Mouse (Mus musculus) ovary, postnatal 10 days (tissue): ENCODE data around the gene Ccdc141.

ENCODE experiments used
- DNase-seq: peaks from one replicate; pipeline ENCODE4 v3.0.0; 2022; ENCODE audit warnings: low spot score

Gene Ccdc141

GRCm38 (mm10) chr2:77173821-77174220 lies 3.4 kb upstream of the Ccdc141 start:
- DNase-seq = no peak

- no peak for DNase-seq
These were observed 2.9 kb upstream of the Ccdc141 start for GRCm38 (mm10) chr2:77173366-77173765.

GRCm38 (mm10) chr2:77172241-77172671 lies 1.8 kb upstream of the Ccdc141 start:
- no peak for DNase-seq

- peak; percentile 21 for DNase-seq
These were observed 1.2 kb upstream of the Ccdc141 start for GRCm38 (mm10) chr2:77171444-77172240.

- DNase-seq = peak; percentile 37
These were observed 362 bp downstream of the Ccdc141 start for GRCm38 (mm10) chr2:77169916-77170632.

- no peak for DNase-seq
These were observed 1.2 kb downstream of the Ccdc141 start for GRCm38 (mm10) chr2:77169218-77169617.

GRCm38 (mm10) chr2:77168781-77169180 lies 1.7 kb downstream of the Ccdc141 start:
- DNase-seq = no peak

- no peak for DNase-seq
These were observed 2.3 kb downstream of the Ccdc141 start for GRCm38 (mm10) chr2:77168081-77168685.

- DNase-seq = no peak
These were observed 4.1 kb downstream of the Ccdc141 start for GRCm38 (mm10) chr2:77166366-77166765.

GRCm38 (mm10) chr2:77164662-77165061 lies 5.8 kb downstream of the Ccdc141 start:
- DNase-seq = no peak

GRCm38 (mm10) chr2:77163381-77163780 lies 7.1 kb downstream of the Ccdc141 start:
- no peak for DNase-seq

- no peak for DNase-seq
These were observed 8.3 kb downstream of the Ccdc141 start for GRCm38 (mm10) chr2:77162135-77162534.

- no peak for DNase-seq
These were observed 12.9 kb downstream of the Ccdc141 start for GRCm38 (mm10) chr2:77157546-77157945.

GRCm38 (mm10) chr2:77154080-77154479 lies 16.4 kb downstream of the Ccdc141 start:
- no peak for DNase-seq

GRCm38 (mm10) chr2:77151255-77151654 lies 19.2 kb downstream of the Ccdc141 start:
- DNase-seq = no peak

GRCm38 (mm10) chr2:77149576-77149975 lies 20.9 kb downstream of the Ccdc141 start:
- no peak for DNase-seq

GRCm38 (mm10) chr2:77148215-77148614 lies 22.2 kb downstream of the Ccdc141 start:
- no peak for DNase-seq

- no peak for DNase-seq
These were observed 23.5 kb downstream of the Ccdc141 start for GRCm38 (mm10) chr2:77146968-77147367.

- DNase-seq = no peak
These were observed 24.1 kb downstream of the Ccdc141 start for GRCm38 (mm10) chr2:77146291-77146690.

GRCm38 (mm10) chr2:77143536-77143935 lies 26.9 kb downstream of the Ccdc141 start:
- DNase-seq = no peak

- DNase-seq = no peak
These were observed 31.6 kb downstream of the Ccdc141 start for GRCm38 (mm10) chr2:77138879-77139278.

- DNase-seq = no peak
These were observed 35.5 kb downstream of the Ccdc141 start for GRCm38 (mm10) chr2:77134906-77135305.

GRCm38 (mm10) chr2:77133407-77133806 lies 37.0 kb downstream of the Ccdc141 start:
- DNase-seq = no peak
